Mouse (Mus musculus) CD4-positive, CD25-positive, alpha-beta regulatory T cell, adult 4 months (primary cell): ENCODE measurements around the gene Olfr945. TPM values are rescaled to one million over a fixed set of nuclear protein-coding genes. Genes with fewer than 3 reads are reported as not detected.

Experiments used
- ATAC-seq: one replicate; pipeline ENCODE4 v1.8.0; 2017
- polyA plus RNA-seq, 2 experiments: library from polyadenylated mRNA; unstranded; fragments of 100-300 nt; shearing (Covaris generic); gene quantifications; one replicate each; pipeline ENCODE4 v1.2.1; 2017

The Olfr945 gene
- polyA plus RNA-seq = not detected

GRCm38 (mm10) chr9:39276718-39277117, at the start of gene Olfr945:
Olfr945 (minus strand) TSS chr9:39276818.
- ATAC-seq = no peak

DNA sequence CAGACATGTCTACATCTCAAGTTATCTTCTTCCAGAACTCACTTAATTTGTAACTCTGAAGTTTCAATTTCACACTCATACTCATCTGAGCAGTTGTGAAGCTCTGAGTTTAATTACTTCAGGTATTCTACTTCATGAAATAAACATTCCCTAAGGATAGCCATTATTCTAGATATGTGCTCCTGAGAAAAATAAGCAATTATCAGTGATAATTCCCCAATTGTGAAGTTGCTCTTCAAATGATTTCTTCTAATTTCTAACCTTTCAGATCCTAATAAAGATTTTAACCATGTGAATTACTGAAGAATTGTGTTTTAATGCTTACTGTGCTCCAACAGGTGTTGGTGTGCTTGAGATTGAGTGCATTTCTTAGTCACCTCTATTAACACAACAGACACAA, 49.3 kb upstream of the Olfr945 start, which contains the start of gene Olfr948:
TSS of gene Olfr948 (minus strand) at position 101 of the 400 bp plus-strand sequence.
- no peak for ATAC-seq

GRCm38 (mm10) chr9:39287136-39287535, 10.5 kb upstream of the Olfr945 start:
- ATAC-seq = no peak

DNA sequence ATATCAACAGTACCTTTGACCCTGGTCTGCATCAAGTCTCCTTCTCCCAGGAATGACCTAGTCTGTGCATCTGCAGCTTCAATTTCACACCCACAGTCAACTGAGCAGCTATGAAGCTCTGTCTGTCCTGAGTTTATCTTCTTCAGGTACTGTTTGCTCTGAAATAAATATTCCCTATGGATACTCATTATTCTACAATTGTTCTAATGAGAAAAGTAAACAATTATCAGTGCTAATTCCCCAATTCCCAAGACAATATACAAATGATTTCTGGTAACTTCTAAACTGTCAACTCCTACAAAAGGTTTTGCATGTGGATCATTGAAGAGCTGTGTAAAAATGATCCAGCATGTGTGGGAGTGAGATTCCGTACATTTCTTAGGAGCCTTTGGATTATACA, 26.7 kb downstream of the Olfr945 start, which contains the start of gene Olfr1537:
TSS of gene Olfr1537 (minus strand) at position 101 of the 400 bp plus-strand sequence.
- no peak for ATAC-seq

Other genes with a start within 250 kb of the Olfr945 start
- gene Olfr937, start 211.9 kb downstream of the Olfr945 start, polyA plus RNA-seq = not detected
- not detected for gene Olfr938, start 197.9 kb downstream of the Olfr945 start, polyA plus RNA-seq
- gene Olfr27, start 148.7 kb downstream of the Olfr945 start, polyA plus RNA-seq = not detected
- not detected for gene Olfr943, start 110.5 kb downstream of the Olfr945 start, polyA plus RNA-seq
- gene Olfr944, start 74.9 kb downstream of the Olfr945 start, polyA plus RNA-seq = not detected
- gene Olfr1537, start 26.8 kb downstream of the Olfr945 start, polyA plus RNA-seq = not detected
- gene Olfr948, start 49.2 kb upstream of the Olfr945 start, polyA plus RNA-seq = not detected
- gene Olfr951, start 110.6 kb upstream of the Olfr945 start, polyA plus RNA-seq = not detected
- not detected for gene Olfr952, start 150.3 kb upstream of the Olfr945 start, polyA plus RNA-seq
- gene Olfr954, start 179.9 kb upstream of the Olfr945 start, polyA plus RNA-seq = not detected
- gene Olfr955, start 195.1 kb upstream of the Olfr945 start, polyA plus RNA-seq = not detected
- not detected for gene Olfr44, start 217.2 kb upstream of the Olfr945 start, polyA plus RNA-seq
- not detected for gene Olfr957, start 239.0 kb upstream of the Olfr945 start, polyA plus RNA-seq